Mouse (Mus musculus): Measurements from ENCODE around the gene Kcnj6.

Kcnj6 gene

DNA sequence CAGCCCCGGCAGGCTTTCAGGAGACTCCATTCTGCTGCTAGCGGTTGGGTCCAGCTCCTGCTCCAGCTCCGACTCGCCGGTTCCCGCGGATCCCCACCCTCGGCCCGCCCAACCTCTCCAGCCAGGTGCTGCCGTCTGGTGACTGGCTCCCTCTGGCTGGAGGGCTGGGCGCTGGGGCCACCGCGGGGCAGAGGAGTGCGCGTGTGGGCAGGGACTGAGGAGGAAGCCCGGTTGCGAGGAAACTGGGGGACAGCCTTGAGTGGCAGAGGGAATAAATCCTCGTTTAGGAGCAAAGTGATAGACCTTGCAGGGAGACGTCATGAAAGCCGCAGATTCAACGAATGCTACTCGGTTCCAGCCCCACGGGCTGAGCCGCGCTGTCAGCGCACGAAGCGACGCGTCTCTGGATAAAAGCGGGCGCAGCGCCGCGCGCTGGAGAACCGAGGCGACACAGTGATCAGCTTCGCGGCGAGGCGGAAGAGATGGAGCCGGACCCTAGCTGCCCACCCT, at the start of gene Kcnj6:
Gene Kcnj6, minus strand, starts transcription at position 362 of the 510 bp plus-strand sequence.
- no peak for DNase-seq (ENCODE audit: low read depth)

DNA sequence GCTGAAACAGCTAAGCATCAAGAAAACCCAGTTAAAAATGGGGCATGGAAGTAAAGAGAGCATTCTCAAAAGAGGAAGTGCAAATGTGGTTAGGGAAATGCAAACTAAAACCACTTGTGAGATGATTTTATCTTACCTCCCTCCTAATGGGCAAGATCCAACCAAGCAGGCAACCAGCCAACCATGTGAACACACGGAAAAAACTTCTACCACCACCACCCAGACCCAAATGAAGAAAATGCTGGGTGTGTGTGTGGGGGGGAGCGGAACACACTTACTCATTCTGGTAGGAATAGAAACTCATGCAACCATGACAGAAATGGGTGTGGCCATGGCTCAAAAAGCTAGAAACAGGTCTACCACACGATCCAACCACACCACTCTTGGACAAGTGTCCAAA, 12.4 kb upstream of the Kcnj6 start:
- DNase-seq (ENCODE audit: low read depth), result peak; percentile 36

DNA sequence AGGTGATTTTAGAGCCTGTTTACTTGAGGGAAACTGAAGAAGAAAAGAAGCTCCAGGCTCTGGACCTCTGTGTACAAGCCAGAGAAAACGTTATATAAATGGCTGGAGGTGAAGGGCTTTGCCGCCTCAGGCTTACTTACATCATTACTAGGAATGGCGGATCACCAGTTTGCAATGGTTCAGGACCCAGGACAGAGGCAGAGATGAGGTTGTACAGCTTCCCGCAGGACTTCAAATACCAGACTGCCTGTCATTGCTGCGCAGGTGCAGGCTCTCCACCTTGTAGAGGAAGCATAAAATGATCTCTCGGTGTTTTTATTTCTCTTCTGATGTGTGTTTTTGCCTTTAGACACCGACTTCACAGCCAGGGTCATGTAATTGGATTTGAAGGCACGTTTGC, 7.1 kb upstream of the Kcnj6 start:
- DNase-seq (ENCODE audit: low read depth), result peak; percentile 64

- no peak for DNase-seq (ENCODE audit: low read depth)
Observed at GRCm38 (mm10) chr16:94999551-94999950, 2.0 kb upstream of the Kcnj6 start.

- no peak for DNase-seq (ENCODE audit: low read depth)
Observed at GRCm38 (mm10) chr16:94999019-94999418, 1.5 kb upstream of the Kcnj6 start.

DNA sequence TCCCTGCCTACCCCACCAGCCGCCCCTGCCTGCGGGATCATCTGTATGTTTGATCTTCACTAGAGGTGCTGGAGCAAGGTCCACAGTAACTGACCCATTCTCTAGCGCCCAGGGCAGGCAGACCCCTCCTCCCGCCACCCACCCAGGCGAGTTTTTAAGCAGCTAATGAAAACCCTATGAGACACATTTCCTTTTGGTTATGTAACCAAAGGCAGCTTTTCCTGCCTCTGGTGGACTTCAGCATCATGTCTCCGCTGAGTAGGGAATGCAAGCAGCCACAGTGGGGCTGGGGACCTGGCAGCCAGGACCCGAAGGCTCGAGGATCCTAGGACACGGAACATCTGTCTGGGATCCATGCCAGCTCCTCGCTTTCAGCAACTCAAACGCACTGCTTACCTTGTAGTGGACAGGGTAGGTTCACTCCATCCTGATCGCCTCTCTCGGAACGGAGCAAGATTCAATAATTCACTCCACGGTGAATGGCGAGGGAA, 665 bp downstream of the Kcnj6 start:
- no peak for DNase-seq (ENCODE audit: low read depth)

- DNase-seq (ENCODE audit: low read depth), result peak; percentile 61
Observed at GRCm38 (mm10) chr16:94995542-94996131, 1.9 kb downstream of the Kcnj6 start.

DNA sequence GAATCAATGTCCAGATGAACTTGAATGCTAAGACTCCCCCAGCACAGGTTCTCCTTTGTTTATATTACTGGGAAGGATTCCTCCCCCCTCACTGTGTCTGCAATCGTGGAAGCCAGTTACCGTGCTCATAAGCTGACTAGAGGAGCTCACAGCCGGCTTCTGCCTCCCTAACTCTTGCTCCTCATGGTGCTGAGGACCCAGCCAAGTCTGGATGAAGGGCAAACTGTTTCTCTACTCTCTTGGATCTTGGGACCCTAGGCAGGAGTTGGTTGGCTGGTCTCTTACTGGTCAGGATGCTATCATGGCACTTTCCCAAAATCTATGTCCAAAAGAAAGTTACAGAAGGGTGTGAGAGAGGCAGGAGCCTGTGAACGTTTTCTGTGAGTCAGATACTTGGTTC, 2.6 kb downstream of the Kcnj6 start:
- DNase-seq (ENCODE audit: low read depth), result no peak

GRCm38 (mm10) chr16:94994148-94994547, 3.4 kb downstream of the Kcnj6 start:
- no peak for DNase-seq (ENCODE audit: low read depth)

GRCm38 (mm10) chr16:94990114-94990513, 7.4 kb downstream of the Kcnj6 start:
- no peak for DNase-seq (ENCODE audit: low read depth)

DNA sequence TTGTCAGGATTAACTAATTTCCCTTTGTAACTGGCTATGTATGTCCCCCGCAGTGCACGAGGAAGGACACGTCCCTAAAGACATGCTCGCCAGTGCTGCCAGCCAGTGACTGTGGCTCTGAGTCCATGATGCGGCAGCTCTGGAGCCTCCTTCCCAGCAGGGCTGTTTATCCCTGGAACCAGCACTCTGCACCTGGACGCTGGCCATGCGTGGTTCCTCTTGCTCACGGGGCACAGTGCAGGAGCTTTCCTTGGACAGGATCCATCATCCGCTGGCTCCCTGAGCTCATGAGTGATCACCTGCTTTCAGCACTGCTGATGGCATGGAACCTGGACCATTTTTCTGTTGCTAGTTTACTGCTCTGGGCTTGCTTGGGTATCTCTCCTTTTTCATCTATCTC, 10.8 kb downstream of the Kcnj6 start:
- peak; percentile 30 for DNase-seq (ENCODE audit: low read depth)

GRCm38 (mm10) chr16:94984263-94984662, 13.2 kb downstream of the Kcnj6 start:
- no peak for DNase-seq (ENCODE audit: low read depth)

DNA sequence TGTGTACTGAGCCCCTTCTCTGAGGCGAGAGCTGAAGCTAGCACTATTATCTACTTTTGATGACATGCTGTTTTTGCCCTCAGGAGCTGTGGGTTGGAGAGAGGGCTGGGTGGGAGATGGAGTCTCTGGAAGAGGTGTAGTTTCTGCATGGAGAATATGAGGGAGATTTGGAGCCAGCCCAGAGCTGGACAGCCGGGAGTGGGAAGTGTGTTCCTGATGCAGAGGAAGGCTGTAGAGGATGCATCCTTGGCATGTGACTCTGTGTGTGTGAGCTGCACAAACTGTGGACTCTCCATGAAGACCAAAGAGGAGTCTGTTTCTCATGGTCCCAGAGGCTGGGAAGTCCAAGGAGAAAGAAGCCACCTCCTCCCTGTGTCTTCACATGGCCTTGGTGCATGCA, 17.1 kb downstream of the Kcnj6 start:
- DNase-seq (ENCODE audit: low read depth), result no peak

- no peak for DNase-seq (ENCODE audit: low read depth)
Observed at GRCm38 (mm10) chr16:94979499-94979898, 18.0 kb downstream of the Kcnj6 start.

DNA sequence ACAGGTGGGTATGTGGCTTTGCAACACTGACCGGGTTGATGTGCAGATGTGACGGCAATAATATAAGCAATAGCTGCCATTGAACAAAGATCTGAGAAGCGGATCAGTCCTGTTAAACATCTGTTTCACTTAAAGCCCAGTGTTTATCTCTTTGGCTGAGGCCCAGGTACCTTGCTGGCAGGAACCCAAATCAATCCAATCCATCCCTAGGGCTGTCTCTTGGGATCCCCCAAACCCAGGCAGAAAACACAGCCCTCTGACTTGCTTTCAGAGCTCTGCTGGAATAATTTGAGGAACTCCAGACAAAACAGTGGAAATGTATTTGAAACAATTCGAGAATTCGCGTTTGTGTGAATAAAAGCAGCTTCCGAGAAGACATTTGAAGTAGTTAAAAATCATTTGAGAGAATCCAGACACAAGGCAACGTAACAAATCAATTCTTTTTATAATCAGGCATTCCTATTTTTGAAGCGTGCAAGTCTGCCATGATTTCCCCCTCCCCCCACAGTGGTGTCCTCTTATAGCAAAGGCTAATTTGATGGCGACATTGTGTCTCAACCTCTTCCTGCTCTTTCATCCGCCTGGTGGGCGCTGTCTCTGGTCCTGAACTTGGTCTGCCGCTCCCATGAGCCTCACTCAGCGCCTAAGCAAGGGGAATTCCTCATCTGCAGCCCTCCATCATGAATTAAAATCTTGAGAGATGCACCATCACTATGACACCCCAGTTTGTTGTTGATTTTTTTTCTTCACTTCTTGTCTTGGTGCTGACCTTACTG, 25.2 kb downstream of the Kcnj6 start:
- peak; percentile 90 for DNase-seq (ENCODE audit: low read depth)

GRCm38 (mm10) chr16:94968941-94969340, 28.6 kb downstream of the Kcnj6 start:
- no peak for DNase-seq (ENCODE audit: low read depth)

DNA sequence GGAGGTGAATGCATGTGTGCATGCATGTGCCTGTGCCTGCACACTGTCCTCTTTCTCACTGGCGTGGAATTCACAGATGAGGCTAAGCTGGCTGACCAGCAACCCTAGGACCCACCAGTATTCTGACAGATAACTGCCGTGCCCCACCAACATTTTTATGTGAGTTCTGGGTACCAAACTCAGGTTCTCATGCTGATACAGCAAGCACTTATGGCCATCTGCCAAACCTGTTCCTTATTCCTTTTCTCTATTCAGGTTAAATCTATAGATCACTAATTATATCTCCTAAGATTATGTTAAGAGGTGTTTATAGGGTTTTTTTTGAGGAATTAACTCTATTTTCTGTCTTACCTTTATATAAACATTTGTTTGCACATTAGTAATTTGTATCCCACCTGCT, 29.0 kb downstream of the Kcnj6 start:
- no peak for DNase-seq (ENCODE audit: low read depth)

- DNase-seq (ENCODE audit: low read depth), result peak; percentile 42
Observed at GRCm38 (mm10) chr16:94957156-94957828, 40.2 kb downstream of the Kcnj6 start.

- DNase-seq (ENCODE audit: low read depth), result peak; percentile 42
Observed at GRCm38 (mm10) chr16:94956410-94956809, 41.1 kb downstream of the Kcnj6 start.

- DNase-seq (ENCODE audit: low read depth), result no peak
Observed at GRCm38 (mm10) chr16:94953294-94953693, 44.2 kb downstream of the Kcnj6 start.

- DNase-seq (ENCODE audit: low read depth), result no peak
Observed at GRCm38 (mm10) chr16:94949172-94949571, 48.3 kb downstream of the Kcnj6 start.

DNA sequence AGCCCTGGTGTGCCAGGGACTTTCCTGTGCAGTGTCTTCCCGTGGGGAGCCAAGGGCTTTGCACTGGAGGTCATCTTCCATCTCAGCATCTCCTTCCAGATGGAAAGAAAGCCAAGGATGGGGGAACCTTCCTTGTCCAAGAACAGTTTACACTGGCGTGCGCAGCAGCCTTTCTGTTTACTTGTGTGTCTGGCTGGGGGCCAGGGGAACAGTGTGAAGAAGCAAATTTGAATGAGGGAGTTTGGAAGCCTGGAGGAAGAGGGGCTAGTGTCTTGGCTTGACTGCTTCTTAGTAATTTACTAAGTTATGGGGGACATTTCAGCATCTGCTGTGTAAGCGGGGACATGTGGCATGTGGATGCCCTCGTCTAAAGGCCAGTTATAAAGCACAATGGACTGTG, 50.7 kb downstream of the Kcnj6 start:
- DNase-seq (ENCODE audit: low read depth), result peak; percentile 71

DNA sequence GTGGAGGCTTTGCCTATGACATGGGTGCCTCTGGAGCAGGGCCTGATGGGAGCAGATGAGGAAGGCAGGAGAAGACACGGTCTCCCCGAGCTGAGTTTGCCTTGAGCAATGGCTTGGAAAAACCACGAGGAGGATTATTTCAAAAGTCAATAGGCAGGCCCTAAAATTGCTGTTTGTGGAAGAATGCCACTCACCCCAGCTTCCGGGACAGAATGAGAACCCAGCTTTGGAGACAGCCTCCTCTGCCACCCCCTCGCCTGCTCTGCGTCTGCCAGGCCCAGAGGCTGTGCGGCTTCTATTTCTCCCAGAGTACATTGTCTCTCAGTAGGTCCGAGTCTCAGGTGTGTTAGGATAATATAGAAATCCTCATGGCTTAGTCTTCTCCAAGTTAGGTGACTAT, 64.8 kb downstream of the Kcnj6 start:
- no peak for DNase-seq (ENCODE audit: low read depth)
